Mouse (Mus musculus) E14TG2a.4 (cell line): Measurements from ENCODE around the gene Aff1.

ENCODE experiments used
- CTCF ChIP-seq: conservative IDR thresholded peaks from 2 replicates; pipeline ENCODE4 v1.5.1; 2014; ENCODE audit warnings: low read length
- NANOG ChIP-seq: IDR thresholded peaks from 2 replicates; pipeline ENCODE4 v1.6.1; 2014; ENCODE audit warnings: borderline replicate concordance, low read length, mixed read lengths
- POU5F1 ChIP-seq: IDR thresholded peaks from 2 replicates; pipeline ENCODE4 v1.6.1; 2014; ENCODE audit warnings: low read length, borderline replicate concordance

- peak; percentile 57 for TF ChIP-seq CTCF
- no peak for TF ChIP-seq NANOG
- TF ChIP-seq POU5F1 = no peak
Measured at GRCm38 (mm10) chr5:103659571-103659970, 32.6 kb upstream of the Aff1 start.
